Comparison of ENCODE assay signal across 8 mouse cellular contexts in genomic region chr2:166454160-166454888, GRCm38 (mm10).
A peak's percentile ranks its signal among the peaks of the same experiment; 100 is the strongest.
DNase-seq lines count a peak whose midpoint lies in the region; ATAC-seq and TF ChIP-seq lines count a peak whose summit lies in the region.
"Not testable (repeated sequence)": the region's sequence is repeated elsewhere in the genome, so short reads cannot be mapped to it uniquely, and the experiment has no call there.

No protein-coding gene starts in this region.

- peak overlapping the region; percentile 80 for H3K27ac ChIP-seq in embryonic facial prominence, embryonic 10.5 days (replicated peaks)
- 0 out of 2 replicates have a peak overlapping the region, but pooled peaks have one; percentile 28 for H3K27ac ChIP-seq in forebrain, embryonic 15.5 days (replicated peaks)
- H3K27ac ChIP-seq in hindbrain, embryonic 10.5 days = peak overlapping the region; percentile 74
- peak overlapping the region; percentile 82 for H3K27ac ChIP-seq in intestine, embryonic 15.5 days
- H3K27ac ChIP-seq in lung, embryonic 14.5 days (ENCODE audit: low read depth) = peak overlapping the region; percentile 40; the same call in 1 of the 2 replicates
- H3K27ac ChIP-seq in neural tube, embryonic 14.5 days (ENCODE audit: low read depth, low read length) = not testable (repeated sequence)

- not testable (repeated sequence) for TF ChIP-seq CTCF in lung, embryonic 14.5 days (IDR thresholded peaks at IDR 0.05; ENCODE audit: low read depth)

- H3K4me3 ChIP-seq in embryonic facial prominence, embryonic 10.5 days; forebrain, embryonic 15.5 days; hindbrain, embryonic 10.5 days; intestine, embryonic 15.5 days (replicated peaks); lung, embryonic 14.5 days (ENCODE audit: low read depth, low read length); neural tube, embryonic 14.5 days (ENCODE audit: low read depth, low read length): not testable (repeated sequence)

- peak; percentile 40 for DNase-seq in 3134 (ENCODE audit: extremely low read depth, insufficient read length, low spot score)
- peak; percentile 12 for DNase-seq in cerebellum, adult 11-12 months
- DNase-seq in embryonic facial prominence, embryonic 10.5 days (ENCODE audit: low spot score); hindbrain, embryonic 10.5 days (ENCODE audit: low spot score): not testable (repeated sequence)
- peak; percentile 67 for DNase-seq in lung, embryonic 14.5 days

- 49% methylated on average over 3 of the region's 7 CpGs for WGBS in embryonic facial prominence, embryonic 10.5 days
- WGBS in forebrain, embryonic 15.5 days = 65% methylated on average over 3 of the region's 7 CpGs
- WGBS in hindbrain, embryonic 10.5 days = 67% methylated on average over 3 of the region's 7 CpGs
- WGBS in intestine, embryonic 15.5 days = 59% methylated on average over 3 of the region's 7 CpGs
- WGBS in lung, embryonic 14.5 days = 41% methylated on average over 2 of the region's 7 CpGs
- WGBS in neural tube, embryonic 14.5 days = 48% methylated on average over 2 of the region's 7 CpGs

- H3K4me1 ChIP-seq in embryonic facial prominence, embryonic 10.5 days = peaks cover 78% of the 10 kb centered on the region
- peaks cover 24% of the 10 kb centered on the region for H3K4me1 ChIP-seq in forebrain, embryonic 15.5 days
- H3K4me1 ChIP-seq in hindbrain, embryonic 10.5 days (replicated peaks) = peaks cover 60% of the 10 kb centered on the region
- not testable (repeated sequence) for H3K4me1 ChIP-seq in intestine, embryonic 15.5 days (replicated peaks); lung, embryonic 14.5 days (ENCODE audit: insufficient read depth); neural tube, embryonic 14.5 days (ENCODE audit: control insufficient read depth, insufficient read depth, low read length)

- not testable (repeated sequence) for H3K4me2 ChIP-seq in forebrain, embryonic 15.5 days (replicated peaks); intestine, embryonic 15.5 days (replicated peaks); lung, embryonic 14.5 days; neural tube, embryonic 14.5 days (ENCODE audit: low read depth, low read length)

- H3K9ac ChIP-seq in forebrain, embryonic 15.5 days (replicated peaks); intestine, embryonic 15.5 days; lung, embryonic 14.5 days: not testable (repeated sequence)
- H3K9ac ChIP-seq in neural tube, embryonic 14.5 days (replicated peaks; ENCODE audit: low read depth, low read length) = 0 out of 2 replicates have a peak overlapping the region, but pooled peaks have one; percentile 7

- H3K36me3 ChIP-seq in embryonic facial prominence, embryonic 10.5 days (replicated peaks); forebrain, embryonic 15.5 days; hindbrain, embryonic 10.5 days; intestine, embryonic 15.5 days; lung, embryonic 14.5 days (ENCODE audit: insufficient read depth); neural tube, embryonic 14.5 days (ENCODE audit: control insufficient read depth, insufficient read depth, low read length): not testable (repeated sequence)

- H3K27me3 ChIP-seq in embryonic facial prominence, embryonic 10.5 days (replicated peaks; ENCODE audit: low read depth, poor library complexity, severe bottlenecking); forebrain, embryonic 15.5 days; hindbrain, embryonic 10.5 days (ENCODE audit: insufficient read depth, poor library complexity, severe bottlenecking); intestine, embryonic 15.5 days (replicated peaks); lung, embryonic 14.5 days (ENCODE audit: insufficient read depth, low read length); neural tube, embryonic 14.5 days (ENCODE audit: control insufficient read depth, insufficient read depth, low read length): not testable (repeated sequence)

- not testable (repeated sequence) for H3K9me3 ChIP-seq in embryonic facial prominence, embryonic 10.5 days; forebrain, embryonic 15.5 days; hindbrain, embryonic 10.5 days; intestine, embryonic 15.5 days; lung, embryonic 14.5 days (ENCODE audit: low read depth, low read length); neural tube, embryonic 14.5 days (ENCODE audit: control insufficient read depth, low read length)

- not testable (repeated sequence) for ATAC-seq in forebrain, embryonic 15.5 days (replicated peaks); neural tube, embryonic 14.5 days (ENCODE audit: low read depth)
- ATAC-seq in intestine, embryonic 15.5 days = peak; percentile 60; the same call in 1 of the 2 replicates
- ATAC-seq in lung, embryonic 14.5 days (ENCODE audit: insufficient read depth) = peak; percentile 54; the same call in 1 of the 2 replicates
